In genomic region chr13:93098596-93098995, GRCm38 (mm10) we compare ENCODE assay signal across 23 mouse cellular contexts. TPM values are rescaled to one million over a fixed set of nuclear protein-coding genes. Genes with fewer than 3 reads are reported as not detected.
DNase-seq lines count a peak whose midpoint lies in the region; ATAC-seq lines count a peak whose summit lies in the region.
"Had no signal": no experiment of that assay in that cellular context is flagged by ENCODE, and none has a peak within 500 bp of the region (broad histone marks: within the 10 kb centered on the region; RNA-seq: fewer than 3 reads in every experiment).

No protein-coding gene starts in this region.

- H3K27ac ChIP-seq in midbrain, embryonic 11.5 days (ENCODE audit: low read depth, low read length), result no peak overlapping the region
- no peak overlapping the region for H3K27ac ChIP-seq in midbrain, embryonic 15.5 days

- H3K4me3 ChIP-seq in midbrain, embryonic 11.5 days (ENCODE audit: low read depth, low read length), result no peak overlapping the region
- H3K4me3 ChIP-seq in midbrain, embryonic 15.5 days, result no peak overlapping the region

- 82% methylated on average over 3 of the region's 3 CpGs for WGBS in midbrain, embryonic 11.5 days
- 76% methylated on average over 3 of the region's 3 CpGs for WGBS in midbrain, embryonic 15.5 days

- no peaks in the 10 kb centered on the region for H3K27me3 ChIP-seq in midbrain, embryonic 11.5 days (ENCODE audit: control insufficient read depth, insufficient read depth, low read length)
- H3K27me3 ChIP-seq in midbrain, embryonic 15.5 days (replicated peaks), result no peaks in the 10 kb centered on the region
- H3K27me3 ChIP-seq: CH12.LX, Patski had no signal

- H3K9me3 ChIP-seq in midbrain, embryonic 11.5 days (ENCODE audit: control insufficient read depth, low read length), result no peaks in the 10 kb centered on the region
- no peaks in the 10 kb centered on the region for H3K9me3 ChIP-seq in midbrain, embryonic 15.5 days
- H3K9me3 ChIP-seq: G1E had no signal

- intact Hi-C loops in left cerebral cortex, postnatal 4 days (cut with DNase I), result no loop called here
- intact Hi-C loops in left cerebral cortex, postnatal 36 days (cut with DNase I), result no loop called here

- DNase-seq in cerebellum, postnatal 10 days, result peak; percentile 48 to 71
- DNase-seq in cerebellum, postnatal 25 days, result no peak
- peak; percentile 28 for DNase-seq in cerebellum, postnatal 14 days
- DNase-seq in left cerebral cortex, postnatal 4 days, result peak; percentile 41
- no peak for DNase-seq in left cerebral cortex, postnatal 36 days (ENCODE audit: low spot score in 2 of 2)
- DNase-seq in midbrain, embryonic 11.5 days (ENCODE audit: low spot score, missing footprints), result peak; percentile 69
- DNase-seq: adrenal gland, adult 2 months; adrenal gland, adult 8-10 months; adrenal gland, postnatal 10 days; adrenal gland, postnatal 14 days; adrenal gland, postnatal 25 days; adrenal gland, postnatal 36 days; B cell, adult 2 months; cerebellum, adult 11 months; cerebellum, adult 11-12 months; cerebellum, adult 18-20 months had no signal

- no peak for ATAC-seq in cerebellum, adult (ENCODE audit: insufficient number of reproducible peaks, low FRiP score, low TSS enrichment)
- no peak for ATAC-seq in midbrain, embryonic 11.5 days (ENCODE audit: low FRiP score)
- no peak for ATAC-seq in midbrain, embryonic 15.5 days (replicated peaks)
- ATAC-seq: activated CD4-positive, CD25-positive, alpha-beta regulatory T cell, adult 4 months; CD4-positive, CD25-positive, alpha-beta regulatory T cell, adult 4 months; Patski had no signal

- H3K9ac ChIP-seq in midbrain, embryonic 11.5 days (ENCODE audit: low read length), result no peak overlapping the region
- no peak overlapping the region for H3K9ac ChIP-seq in midbrain, embryonic 15.5 days

- H3K4me1 ChIP-seq in midbrain, embryonic 11.5 days (ENCODE audit: control insufficient read depth, insufficient read depth, low read length), result no peaks in the 10 kb centered on the region
- H3K4me1 ChIP-seq in midbrain, embryonic 15.5 days, result no peaks in the 10 kb centered on the region

- H3K4me2 ChIP-seq in midbrain, embryonic 11.5 days, result no peak overlapping the region
- no peak overlapping the region for H3K4me2 ChIP-seq in midbrain, embryonic 15.5 days

- no peaks in the 10 kb centered on the region for H3K36me3 ChIP-seq in midbrain, embryonic 11.5 days (ENCODE audit: control insufficient read depth, insufficient read depth, low read length)
- H3K36me3 ChIP-seq in midbrain, embryonic 15.5 days (replicated peaks), result no peaks in the 10 kb centered on the region
- H3K36me3 ChIP-seq: G1E had no signal

RNA-seq across cellular contexts. Expression of gene Cmya5, which starts 45.9 kb away (rescaled TPM):
- total RNA-seq in left cerebral cortex, postnatal 4 days (2021), result under 1 TPM; 0.81 to 0.88 TPM
- total RNA-seq in left cerebral cortex, postnatal 36 days (2021), result 1 to 10 TPM; 5.1 to 5.4 TPM
- polyA plus RNA-seq in midbrain, embryonic 11.5 days (2014; fragmentation: Nextera tagmentation; extraction: Ambion mirVana), result 0.04 TPM in 1 of 2 replicates, not detected in the other
- 0.10 and 0.14 TPM in 2 replicates for polyA plus RNA-seq in midbrain, embryonic 15.5 days (2015; fragmentation: Nextera tagmentation; extraction: Ambion mirVana)
- polyA plus RNA-seq: G1E, Patski had no signal

Comparison
In these comparisons a context has a peak if more than half of its experiments do, and no peak if none do; other contexts are left out.
1. DNase-seq: peak in cerebellum, postnatal 10 days (2 of 2), cerebellum, postnatal 14 days (2 of 2), left cerebral cortex, postnatal 4 days (single experiment) and midbrain, embryonic 11.5 days (single experiment); none in cerebellum, postnatal 25 days (0 of 2) and left cerebral cortex, postnatal 36 days (0 of 2).